Mouse (Mus musculus) hindbrain, embryonic 10.5 days (tissue): ENCODE results near the gene Epn3. TPM values are rescaled to one million over a fixed set of nuclear protein-coding genes. Genes with fewer than 3 reads are reported as not detected.

Source experiments
- polyA plus RNA-seq: library from polyadenylated mRNA; unstranded; fragments of >200 nt; fragmentation: Nextera tagmentation; extraction: Ambion mirVana; gene quantifications from 2 replicates; pipeline ENCODE4 v1.2.1, GENCODE M21; 2016

Gene Epn3
- polyA plus RNA-seq, 1 experiment from 2014 or later, result 1.9 TPM

Other genes with a start within 250 kb of the Epn3 start
- not detected in 2 replicates for gene Gm21885, start 218.1 kb downstream of the Epn3 start, polyA plus RNA-seq
- gene Luc7l3, start 178.0 kb downstream of the Epn3 start, polyA plus RNA-seq, result 72.3 and 103 TPM in 2 replicates
- gene Ankrd40, start 172.0 kb downstream of the Epn3 start, polyA plus RNA-seq, result 11.7 and 12.5 TPM in 2 replicates
- gene Abcc3, start 107.0 kb downstream of the Epn3 start, polyA plus RNA-seq, result 0.46 and 0.48 TPM in 2 replicates
- 5.3 and 7.7 TPM in 2 replicates for gene Cacna1g, start 25.8 kb downstream of the Epn3 start, polyA plus RNA-seq
- gene Spata20, start 13.8 kb downstream of the Epn3 start, polyA plus RNA-seq, result 0.05 TPM in 1 of 2 replicates, not detected in the other
- 3.9 and 4.6 TPM in 2 replicates for gene Mycbpap, start 21.8 kb upstream of the Epn3 start, polyA plus RNA-seq
- gene Rsad1, start 49.3 kb upstream of the Epn3 start, polyA plus RNA-seq, result 3.6 and 4.3 TPM in 2 replicates
- 0.19 and 0.29 TPM in 2 replicates for gene Chad, start 65.1 kb upstream of the Epn3 start, polyA plus RNA-seq
- gene Acsf2, start 101.9 kb upstream of the Epn3 start, polyA plus RNA-seq, result 3.7 and 4.5 TPM in 2 replicates
- gene Lrrc59, start 129.8 kb upstream of the Epn3 start, polyA plus RNA-seq, result 274 and 275 TPM in 2 replicates
- gene Mrpl27, start 153.8 kb upstream of the Epn3 start, polyA plus RNA-seq, result 133 and 157 TPM in 2 replicates
- gene Eme1, start 154.0 kb upstream of the Epn3 start, polyA plus RNA-seq, result 42.3 and 57.1 TPM in 2 replicates
- gene Xylt2, start 177.5 kb upstream of the Epn3 start, polyA plus RNA-seq, result 13.9 and 16.7 TPM in 2 replicates
- not detected in 2 replicates for gene Gm11541, start 204.5 kb upstream of the Epn3 start, polyA plus RNA-seq
- gene Cdc34b, start 241.8 kb upstream of the Epn3 start, polyA plus RNA-seq, result 0.30 TPM in 1 of 2 replicates, not detected in the other